Mouse (Mus musculus) 416B (cell line): ENCODE results near the gene Snx14.

Source experiments
- DNase-seq: peaks from one replicate; pipeline ENCODE4 v3.0.0; 2011; ENCODE audit warnings: low read depth

Snx14 gene

GRCm38 (mm10) chr9:88380542-88380941, 58.2 kb downstream of the Snx14 start:
- DNase-seq = no peak

- peak; percentile 99 for DNase-seq
These were observed 58.7 kb downstream of the Snx14 start for GRCm38 (mm10) chr9:88380076-88380475.

- peak; percentile 55 for DNase-seq
These were observed 59.7 kb downstream of the Snx14 start for GRCm38 (mm10) chr9:88379057-88379456.

DNA sequence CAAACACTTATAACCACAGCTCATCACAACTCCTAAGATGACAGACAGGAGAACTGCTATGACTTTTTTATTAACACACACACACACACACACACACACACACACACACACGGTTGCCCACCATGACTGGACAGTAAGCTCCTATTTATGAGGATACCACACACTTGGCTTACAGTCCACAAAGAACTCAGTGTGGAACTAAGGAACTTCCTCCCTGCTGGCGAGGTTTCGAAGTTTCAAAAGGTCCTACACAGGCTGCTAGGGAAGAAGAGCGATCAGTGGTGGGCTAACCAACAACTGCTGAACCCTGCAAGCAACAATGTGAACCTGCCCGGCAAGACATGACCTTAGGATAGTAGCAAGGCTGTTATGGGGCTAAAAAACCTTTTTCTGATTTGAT, 61.3 kb downstream of the Snx14 start:
- DNase-seq = peak; percentile 77

GRCm38 (mm10) chr9:88373001-88373400, 65.8 kb downstream of the Snx14 start:
- DNase-seq = peak; percentile 69

GRCm38 (mm10) chr9:88371201-88371600, 67.6 kb downstream of the Snx14 start:
- no peak for DNase-seq

GRCm38 (mm10) chr9:88369666-88370065, 69.1 kb downstream of the Snx14 start:
- DNase-seq = no peak

DNA sequence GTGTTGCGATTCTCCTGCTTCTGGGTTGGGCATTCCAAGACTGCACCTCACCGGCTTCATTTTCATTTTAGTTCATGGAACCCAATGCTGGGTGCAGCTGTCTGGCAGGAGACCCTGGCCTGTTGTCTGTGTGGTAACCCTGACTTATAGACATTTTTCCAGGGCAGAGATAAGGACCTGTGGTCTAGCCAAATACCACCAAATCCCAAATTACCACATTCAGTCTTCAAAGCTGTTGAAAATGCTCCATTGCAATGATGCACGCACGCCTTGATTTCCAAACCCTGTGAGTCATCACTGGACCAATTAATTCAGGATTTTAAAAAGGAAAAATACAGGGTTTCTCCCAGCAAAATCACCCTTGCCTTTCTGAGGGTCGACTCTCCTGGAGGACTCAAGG, 70.3 kb downstream of the Snx14 start:
- DNase-seq = no peak

DNA sequence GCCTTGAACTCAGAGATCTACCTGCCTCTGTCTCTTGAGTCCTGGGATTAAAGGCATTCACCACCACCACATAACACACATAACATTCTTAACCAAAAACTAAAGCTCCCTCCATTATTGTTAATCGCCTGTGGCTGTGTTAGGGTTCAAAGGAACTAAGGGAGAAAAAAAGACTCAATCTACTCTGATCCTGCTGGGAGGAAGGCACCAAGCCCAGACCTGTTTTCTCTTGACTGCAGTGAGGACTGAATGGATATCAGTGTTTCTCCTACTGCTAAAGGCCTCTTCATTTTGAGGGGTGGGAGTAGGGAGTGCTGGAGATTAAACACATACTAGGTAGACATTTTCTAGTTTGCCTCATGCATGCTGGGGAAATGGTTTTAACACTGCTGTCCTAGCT, 71.0 kb downstream of the Snx14 start:
- DNase-seq = no peak

- DNase-seq = no peak
These were observed 71.4 kb downstream of the Snx14 start for GRCm38 (mm10) chr9:88367322-88367721.

DNA sequence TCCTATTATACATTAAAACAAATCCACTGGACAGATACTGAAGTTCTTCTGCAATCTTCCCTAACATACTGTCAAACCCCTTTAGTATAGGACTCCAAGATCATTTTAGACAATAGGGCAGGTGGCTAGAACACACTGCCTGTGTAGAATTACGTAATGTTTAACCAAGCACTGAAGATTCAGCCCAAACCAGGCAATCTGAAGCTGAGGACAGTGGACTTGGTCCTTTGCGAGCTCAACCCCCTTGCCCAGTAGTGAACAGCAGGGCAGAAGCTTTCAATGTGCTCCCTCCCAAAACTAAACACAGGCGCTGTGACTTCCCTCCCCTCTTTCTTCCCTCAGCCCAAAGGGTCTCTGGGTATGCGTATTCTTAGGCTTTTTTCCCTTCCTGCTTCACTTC, 71.9 kb downstream of the Snx14 start:
- no peak for DNase-seq

DNA sequence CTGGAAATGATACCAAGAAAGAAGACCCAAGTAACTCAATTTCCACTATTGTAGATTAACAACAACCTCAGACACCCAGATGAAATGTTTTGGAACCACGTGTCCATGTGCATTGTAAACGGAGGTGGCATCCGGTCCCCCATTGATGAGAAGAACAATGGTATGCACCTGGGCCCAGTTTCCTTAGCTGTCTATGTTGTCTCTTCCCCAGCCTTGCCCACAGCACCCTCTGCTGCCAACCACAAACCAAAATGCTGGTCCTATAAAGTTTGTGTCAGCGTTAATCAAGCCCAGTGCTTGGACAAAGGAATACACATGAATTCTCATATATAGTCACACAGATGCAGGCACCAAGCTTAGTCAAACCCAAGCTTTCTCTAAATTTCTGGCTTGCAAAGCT, 72.5 kb downstream of the Snx14 start:
- peak; percentile 63 for DNase-seq

DNA sequence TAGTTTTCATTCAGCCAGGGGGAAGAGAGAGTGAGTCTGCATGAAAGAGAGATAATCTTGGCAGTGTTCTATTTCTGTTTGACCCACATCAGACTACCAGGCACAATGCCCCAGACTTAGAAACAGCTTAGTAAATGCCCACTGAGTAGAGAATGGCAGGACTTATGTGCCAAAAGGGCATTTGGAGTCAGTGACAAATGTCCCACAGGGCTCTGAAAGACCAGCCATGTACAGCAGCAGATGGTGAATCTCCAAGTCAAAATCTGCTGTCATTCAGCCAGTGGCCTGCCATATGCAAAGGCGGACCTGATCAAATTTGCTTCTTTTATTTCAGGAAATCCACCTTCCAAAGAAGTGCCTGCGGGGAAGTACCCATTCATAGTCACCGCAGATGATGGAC, 75.7 kb downstream of the Snx14 start:
- DNase-seq = no peak

GRCm38 (mm10) chr9:88362055-88362850, 76.5 kb downstream of the Snx14 start:
- DNase-seq = peak; percentile 87

GRCm38 (mm10) chr9:88361211-88361909, 77.4 kb downstream of the Snx14 start:
- peak; percentile 91 for DNase-seq

DNA sequence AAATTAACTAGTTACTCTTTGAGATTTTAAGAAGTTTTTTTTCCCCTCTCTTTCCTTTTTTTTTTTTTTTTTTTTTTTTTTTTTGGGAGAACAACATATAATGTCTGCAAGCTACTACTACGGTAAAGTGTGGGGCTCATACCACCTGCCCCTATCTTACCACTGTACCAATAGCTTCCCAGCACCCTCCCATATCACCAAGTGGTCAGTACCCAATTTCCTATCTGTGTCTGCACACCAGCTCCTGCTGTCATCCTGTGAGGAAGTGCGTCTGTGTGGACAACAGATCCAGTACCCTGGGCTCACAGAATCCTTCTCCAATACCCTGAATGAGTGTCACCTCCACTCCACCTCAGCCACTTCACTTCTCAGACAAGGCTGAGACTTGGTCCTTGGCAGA, 79.6 kb downstream of the Snx14 start:
- DNase-seq = peak; percentile 90

GRCm38 (mm10) chr9:88357173-88357572, 81.6 kb downstream of the Snx14 start:
- DNase-seq = peak; percentile 90

- DNase-seq = no peak
These were observed 85.3 kb downstream of the Snx14 start for GRCm38 (mm10) chr9:88353459-88353858.

GRCm38 (mm10) chr9:88352741-88353140, 86.0 kb downstream of the Snx14 start:
- DNase-seq = no peak

- no peak for DNase-seq
These were observed 87.6 kb downstream of the Snx14 start for GRCm38 (mm10) chr9:88351163-88351562.

DNA sequence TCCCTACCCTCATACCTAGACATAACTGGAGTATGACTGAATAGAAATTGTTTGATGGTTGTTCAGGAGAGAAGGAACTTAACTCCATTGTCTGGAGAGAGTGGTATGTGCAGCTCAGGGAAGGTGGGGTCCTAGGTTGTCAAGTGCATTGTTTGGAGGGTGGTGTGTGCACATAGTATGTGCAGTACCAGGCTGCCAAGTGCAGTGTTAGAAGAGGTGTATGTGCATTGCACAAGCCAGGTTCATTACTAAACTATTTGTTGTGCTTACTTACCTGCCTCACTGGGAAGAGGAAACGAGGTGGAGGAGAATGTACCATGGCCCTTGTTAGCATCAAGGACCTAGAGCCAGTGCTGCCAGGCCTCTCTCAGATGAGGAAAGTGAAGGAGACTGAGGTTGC, 88.4 kb downstream of the Snx14 start:
- DNase-seq = no peak

- peak; percentile 92 for DNase-seq
These were observed 90.1 kb downstream of the Snx14 start for GRCm38 (mm10) chr9:88348623-88349022.

DNA sequence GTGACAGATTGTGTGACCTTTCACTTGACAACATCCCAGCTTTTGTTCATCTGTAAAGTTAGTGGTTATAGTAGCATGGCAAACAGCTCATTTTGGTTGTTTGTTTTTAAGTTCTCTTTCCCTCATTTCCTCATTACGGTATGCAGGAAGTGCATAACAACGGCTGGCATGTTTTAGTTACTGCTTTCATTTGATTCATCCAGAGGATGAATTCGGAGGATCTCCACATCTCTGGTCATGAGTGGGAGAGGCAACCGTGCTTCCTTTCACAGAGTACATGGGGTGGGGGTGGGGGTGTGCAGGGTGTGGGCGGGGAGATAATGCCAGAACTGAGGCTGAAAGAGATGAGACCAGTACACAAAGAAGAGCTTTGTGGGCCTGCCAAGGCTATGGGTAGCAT, 91.9 kb downstream of the Snx14 start:
- DNase-seq = no peak

GRCm38 (mm10) chr9:88344424-88344823, 94.3 kb downstream of the Snx14 start:
- no peak for DNase-seq
